Mouse (Mus musculus): ENCODE results near the gene Sike1.
A peak's percentile ranks its signal among the peaks of the same experiment; 100 is the strongest.

Gene Sike1

DNA sequence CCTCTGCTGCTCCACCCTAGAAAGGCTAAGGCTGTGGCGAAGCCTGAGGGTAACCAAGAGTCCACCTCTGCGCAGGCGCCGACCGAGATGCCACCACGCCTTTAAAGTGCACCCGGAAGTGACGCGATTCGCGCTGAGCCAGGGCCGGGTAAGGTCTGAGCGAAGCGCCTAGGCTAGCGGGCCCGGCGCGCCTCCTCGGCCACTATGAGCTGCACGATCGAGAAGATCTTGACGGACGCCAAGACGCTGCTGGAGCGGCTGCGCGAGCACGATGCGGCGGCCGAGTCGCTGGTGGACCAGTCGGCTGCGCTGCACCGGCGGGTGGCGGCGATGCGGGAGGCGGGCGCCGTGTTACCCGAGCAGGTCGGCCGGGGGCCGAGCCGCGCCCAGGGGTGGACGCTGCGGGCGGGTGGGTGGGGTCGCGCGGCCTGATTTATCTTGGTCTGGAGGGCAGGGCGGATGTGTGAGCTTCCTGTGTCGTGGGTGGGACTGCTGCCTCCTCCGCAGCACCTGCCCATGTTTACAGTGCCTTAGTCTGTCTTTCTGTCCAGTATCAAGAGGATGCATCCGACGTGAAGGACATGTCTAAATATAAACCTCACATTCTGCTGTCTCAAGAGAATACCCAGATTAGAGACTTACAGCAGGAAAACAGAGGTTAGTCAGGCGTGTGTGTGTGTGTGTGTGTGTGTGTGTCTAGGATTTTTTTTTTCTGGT is at the start of gene Sike1:
TSS of gene Sike1 (plus strand) at position 104 of the 717 bp plus-strand sequence.
- DNase-seq = peak; percentile 92

DNA sequence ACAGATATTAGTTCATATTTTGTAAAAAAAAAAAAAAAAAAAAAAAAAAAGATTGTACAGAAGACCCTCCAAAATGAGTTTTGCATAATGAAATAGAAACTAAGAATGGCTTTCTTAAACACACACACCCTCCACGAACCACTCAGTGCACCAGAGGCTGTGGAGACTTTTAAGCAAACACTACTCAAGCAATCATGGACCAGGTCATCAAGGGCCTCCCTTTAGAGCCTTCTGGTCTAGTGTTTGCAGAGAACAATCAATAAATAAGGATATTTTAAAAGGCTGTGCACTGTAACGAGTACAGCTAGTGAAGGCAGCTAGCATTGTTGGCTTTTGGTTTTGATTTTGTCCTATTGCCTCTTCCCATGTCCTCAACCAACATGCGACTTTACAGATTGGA is 49.2 kb upstream of the Sike1 start:
- no peak for DNase-seq

DNA sequence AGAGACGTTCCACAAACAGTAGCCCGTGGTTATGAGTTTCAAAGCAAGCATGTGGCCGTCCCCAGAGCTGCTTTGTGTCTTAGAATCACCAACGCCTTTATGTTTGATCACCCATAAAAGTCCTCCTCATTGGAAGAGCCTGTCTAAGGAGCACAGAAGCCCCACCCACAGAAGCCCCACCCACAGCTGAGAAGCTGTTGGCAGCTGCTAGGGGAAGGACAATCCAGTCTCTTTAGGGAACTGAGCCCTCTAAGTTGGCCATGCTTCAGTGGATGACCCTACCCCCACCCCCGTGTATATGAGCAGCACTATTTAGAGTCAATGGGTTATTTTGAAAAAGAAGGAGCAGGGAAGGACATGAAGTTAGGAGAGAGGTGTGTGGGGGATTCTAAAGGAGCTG is 48.6 kb upstream of the Sike1 start:
- DNase-seq = no peak

DNA sequence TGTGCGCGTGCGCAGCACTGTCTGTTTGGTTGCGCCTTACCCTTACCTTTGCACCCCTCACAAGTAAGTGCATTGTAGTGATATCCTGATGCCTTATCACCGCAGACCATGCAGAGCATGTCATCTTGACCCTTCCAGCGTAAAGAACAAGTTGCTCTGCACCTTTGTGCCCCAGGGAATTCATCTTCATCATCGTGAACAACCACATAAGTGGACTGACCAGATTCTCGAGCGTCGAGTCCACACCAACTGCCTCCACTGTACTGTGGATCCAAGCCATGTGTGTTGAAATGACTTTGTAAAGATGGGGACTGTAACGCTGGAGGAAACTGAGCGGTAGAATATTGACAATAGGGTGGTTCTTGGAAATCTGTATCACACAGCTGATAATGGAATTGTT is 41.0 kb upstream of the Sike1 start:
- no peak for DNase-seq

DNA sequence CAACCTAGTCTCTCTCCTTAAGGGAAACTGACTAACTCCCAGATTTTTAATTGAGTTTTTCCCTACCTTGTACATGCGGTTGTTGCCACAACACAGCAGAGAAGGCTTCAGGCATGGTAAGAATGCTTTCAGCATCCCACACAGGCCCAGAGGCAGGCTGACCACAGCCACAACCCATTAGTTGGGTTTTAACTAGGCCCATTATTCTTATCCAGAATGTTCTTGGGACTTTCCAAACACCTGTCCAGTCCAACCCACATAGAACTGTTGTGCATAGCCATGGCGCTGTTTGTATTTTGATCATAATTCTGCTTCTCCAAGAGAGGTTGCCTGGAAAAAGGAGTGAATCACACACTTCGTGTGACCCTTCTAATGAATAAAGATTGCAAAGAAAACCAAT is 40.4 kb upstream of the Sike1 start:
- DNase-seq = no peak

DNA sequence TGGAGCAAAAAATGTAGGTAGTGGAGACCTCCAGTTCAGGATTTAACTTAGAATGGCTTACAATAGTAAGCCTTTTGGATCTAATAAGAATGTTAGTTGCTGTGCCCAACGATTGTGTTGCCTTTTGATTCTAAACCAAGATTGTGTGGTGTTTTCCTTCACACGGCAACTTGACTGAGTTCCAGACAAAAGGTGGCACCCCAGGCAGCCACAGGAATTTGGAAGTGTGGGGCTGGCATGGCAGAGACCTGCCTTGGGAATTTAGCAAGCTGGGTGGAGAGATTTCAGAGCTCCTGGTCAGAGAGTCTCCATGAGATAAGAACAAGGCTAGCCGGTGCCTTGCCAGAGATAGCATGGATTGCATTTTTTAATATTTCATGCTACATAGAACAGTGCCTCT is 39.9 kb upstream of the Sike1 start:
- DNase-seq = no peak

DNA sequence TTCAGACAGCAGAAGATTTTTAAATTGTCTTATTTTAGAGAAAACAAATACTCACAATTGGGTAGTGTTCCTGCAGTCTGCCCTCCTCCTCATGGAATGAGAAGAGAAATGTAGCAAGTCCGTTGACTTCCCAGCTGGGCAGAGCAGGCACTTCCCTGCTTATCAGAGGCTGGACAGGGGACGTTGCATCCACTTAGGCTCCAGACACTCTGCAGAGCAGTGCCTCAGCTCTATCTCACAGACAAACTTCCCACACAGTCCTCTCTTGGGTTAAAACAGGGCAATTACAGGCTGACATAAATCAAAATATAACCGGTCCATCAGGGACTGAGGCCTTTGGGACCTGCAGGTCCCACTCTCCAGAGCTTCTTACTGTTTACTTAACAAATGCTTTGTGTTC is 31.5 kb upstream of the Sike1 start, which contains the start of gene Nr1h5:
TSS of gene Nr1h5 (minus strand) at position 101 of the 400 bp plus-strand sequence.
- DNase-seq = no peak

DNA sequence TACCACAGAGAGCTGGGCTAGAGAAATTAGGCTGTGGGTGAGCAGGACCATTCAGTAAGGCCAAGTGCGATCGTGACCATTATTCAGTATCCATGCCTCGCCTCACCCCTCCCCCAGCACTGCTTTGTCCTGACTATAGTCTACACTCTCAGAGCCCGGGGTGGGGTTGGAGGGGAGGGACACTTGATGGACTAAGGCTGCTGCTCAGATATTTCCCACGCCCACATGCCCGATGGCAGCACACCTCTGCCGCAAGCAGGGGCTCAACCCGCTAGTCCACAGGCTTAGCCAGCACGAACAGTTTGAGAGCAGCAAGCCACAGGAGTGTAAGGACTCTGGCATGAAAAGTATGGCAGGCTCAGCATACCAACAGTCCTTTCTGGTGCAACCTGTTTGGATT is 25.4 kb upstream of the Sike1 start:
- no peak for DNase-seq

DNA sequence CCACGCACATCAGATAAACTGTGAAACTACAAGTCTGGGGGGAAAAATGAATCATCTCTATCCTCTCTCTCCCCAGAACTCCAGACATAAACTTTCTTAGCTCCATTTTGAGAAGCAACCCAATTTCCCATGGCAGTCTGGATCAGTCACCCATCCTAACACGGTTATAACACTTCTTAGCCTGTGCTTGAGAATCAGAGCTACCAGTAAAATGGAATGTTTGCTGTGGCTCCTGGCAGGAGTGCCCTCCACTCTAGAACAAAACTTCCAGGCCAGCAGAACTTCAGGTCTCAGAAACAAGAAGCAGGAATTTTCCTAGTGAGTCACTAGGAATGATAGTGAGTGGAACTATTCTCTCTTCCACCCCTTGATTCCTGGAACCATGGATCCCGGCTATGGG is 25.0 kb upstream of the Sike1 start:
- no peak for DNase-seq

DNA sequence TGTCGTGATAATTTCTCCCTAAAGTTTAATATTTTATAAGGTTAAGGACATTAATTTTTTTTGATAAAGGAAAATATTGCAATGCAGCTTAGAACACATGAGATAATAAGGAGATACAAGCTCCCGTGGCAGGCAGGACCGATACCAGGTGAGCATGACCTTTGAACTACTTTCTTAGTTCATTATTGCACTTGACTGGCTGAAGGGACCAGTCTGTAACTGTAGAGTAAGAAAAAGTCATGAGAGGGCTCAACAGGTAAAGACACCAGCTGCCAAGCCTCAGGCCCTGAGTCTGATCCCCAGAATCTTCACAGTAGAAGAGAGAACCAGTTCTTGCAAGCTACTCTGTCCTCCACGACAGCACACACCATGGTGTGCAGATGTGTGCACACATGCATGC is 18.6 kb upstream of the Sike1 start:
- DNase-seq = no peak

DNA sequence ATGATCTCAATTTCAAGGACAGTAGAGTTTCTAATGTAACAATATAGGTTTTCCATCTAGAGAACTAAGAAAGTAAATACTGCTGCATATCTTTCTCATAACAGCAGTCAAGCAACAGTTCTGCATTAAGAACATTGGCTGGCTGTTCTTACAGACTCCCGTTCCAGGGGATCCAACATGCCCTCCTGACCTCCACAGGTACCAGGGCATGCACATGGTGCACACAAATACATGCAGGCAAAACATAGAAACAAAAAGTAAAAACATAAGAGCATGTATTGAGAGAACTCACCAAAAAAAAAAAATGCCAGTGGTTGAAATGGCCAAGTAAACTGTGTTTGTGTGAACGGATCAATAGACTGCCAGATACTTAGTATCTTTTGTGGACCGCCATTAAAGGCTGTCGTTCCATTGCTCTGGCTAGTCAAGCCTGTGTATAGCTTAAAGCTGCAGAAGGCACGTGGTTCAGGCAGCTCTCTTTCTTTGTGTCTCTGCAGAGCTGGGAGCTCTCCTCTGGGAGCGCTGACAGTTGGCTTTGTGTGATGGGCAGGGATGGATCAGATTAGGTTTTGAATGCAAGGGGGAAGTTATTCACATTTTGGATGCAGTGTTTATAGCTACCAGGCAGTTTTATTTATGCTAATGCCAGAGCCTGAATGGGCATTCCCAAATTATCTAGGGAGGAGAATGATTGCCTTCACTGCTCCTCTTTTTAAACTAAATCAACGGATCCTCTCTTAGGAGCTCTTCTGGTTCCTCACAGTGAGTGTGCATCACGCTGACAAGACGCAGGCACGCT is 15.8 kb upstream of the Sike1 start:
- DNase-seq = no peak

DNA sequence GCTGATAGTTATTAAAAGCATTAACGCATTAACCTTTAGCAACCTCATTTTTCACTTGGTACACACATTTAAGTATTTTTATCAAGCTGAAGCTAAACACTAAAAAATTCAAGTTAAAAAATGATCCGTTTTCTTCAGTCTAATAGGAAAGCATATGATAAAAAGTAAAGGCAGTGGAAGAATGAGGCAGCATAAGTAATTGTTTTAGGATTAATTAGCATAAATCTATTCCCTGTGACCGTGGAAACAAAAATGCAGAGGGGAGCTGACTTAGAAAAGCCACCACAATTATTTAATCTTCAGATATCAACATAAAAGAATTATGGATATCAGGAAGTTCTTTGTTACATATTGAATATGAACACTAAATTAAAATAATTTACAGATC is 15.2 kb upstream of the Sike1 start:
- no peak for DNase-seq

DNA sequence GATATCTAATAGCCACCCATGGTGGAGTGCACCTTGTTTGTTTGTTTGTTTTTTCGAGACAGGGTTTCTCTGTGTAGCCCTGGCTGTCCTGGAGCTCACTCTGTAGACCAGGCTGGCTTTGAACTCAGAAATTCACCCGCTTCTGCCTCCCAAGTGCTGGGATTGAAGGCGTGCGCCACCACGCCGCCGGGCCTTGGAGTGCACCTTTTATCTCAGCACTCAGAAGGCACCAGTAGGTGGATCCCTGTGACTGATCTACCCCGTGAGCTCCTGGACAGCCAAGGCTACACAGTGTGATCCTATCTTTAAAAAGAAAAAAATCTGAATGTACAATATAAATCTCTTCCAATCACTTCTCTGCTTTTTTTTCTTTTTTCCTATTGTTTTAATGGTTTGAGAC is 4.5 kb upstream of the Sike1 start:
- no peak for DNase-seq

DNA sequence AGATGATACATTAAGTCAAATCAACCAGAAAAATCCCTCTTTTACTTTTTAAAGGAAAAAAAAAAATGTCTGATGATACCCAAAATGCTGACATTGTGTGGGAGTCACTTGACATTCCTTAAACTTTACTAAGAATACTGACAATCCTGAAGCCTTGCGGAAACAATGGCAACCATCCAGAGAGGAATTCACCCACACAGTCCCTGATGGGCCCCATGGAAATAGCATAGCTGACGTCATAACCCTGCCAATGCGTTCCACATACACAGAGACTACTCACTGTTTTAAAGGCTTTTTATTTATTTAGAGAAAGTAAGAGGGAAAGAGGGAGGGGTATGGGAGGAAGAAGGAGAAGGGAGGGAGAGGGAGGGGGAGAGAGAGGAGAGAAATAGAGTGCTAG is 2.6 kb upstream of the Sike1 start:
- DNase-seq = no peak

DNA sequence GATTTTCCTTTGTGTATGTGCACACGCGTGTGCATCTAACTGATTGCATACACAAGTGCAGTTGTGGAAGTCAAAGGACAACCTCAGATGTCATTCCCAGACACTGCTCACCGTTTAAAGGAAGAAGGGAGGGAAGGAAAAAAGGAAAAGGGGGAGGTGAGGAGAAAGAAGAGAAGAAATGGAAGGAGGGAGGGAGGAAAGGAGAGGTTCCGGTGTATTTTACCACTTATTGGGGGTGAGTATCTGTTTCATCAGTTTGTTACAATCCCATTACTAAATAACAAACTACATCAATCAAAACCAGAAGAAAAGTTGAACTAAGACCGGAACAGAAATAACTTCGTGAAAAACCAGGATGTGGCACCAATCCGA is 289 bp upstream of the Sike1 start:
- no peak for DNase-seq

DNA sequence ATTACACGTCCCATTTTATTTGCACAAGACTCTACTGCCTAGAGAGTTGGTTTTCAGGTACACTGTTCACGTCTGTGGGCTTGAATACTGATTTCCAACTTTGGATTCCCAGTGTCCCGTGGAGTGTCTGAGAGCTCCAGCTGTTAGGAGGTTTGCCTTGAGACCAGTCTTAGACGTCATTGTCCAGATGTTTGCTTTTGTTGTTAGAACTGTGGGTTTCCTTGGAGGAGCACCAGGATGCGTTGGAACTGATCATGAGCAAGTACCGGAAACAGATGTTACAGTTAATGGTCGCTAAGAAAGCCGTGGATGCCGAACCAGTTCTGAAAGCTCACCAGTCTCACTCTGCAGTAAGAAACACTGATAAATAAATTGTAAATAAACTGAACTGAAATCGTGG is 1.5 kb downstream of the Sike1 start:
- DNase-seq = no peak

DNA sequence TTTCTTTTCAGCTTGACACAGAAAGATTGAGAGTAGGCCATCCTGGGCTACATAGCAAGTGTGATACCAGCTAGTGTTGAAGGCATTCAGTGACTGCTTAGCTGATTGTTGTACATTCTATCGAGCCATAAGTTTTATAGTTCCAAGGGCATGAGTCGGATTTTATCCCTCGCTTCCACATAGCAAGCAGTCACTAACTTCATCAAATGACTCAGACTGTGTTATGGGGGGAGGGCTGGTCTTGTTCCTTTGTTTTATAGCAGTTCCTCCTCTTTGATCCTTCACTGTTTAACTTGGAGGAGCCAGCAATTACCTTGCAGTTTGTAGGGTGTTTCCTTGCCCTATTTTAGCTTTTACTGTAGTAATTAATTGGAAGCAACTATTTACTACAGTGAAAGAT is 2.1 kb downstream of the Sike1 start:
- no peak for DNase-seq

DNA sequence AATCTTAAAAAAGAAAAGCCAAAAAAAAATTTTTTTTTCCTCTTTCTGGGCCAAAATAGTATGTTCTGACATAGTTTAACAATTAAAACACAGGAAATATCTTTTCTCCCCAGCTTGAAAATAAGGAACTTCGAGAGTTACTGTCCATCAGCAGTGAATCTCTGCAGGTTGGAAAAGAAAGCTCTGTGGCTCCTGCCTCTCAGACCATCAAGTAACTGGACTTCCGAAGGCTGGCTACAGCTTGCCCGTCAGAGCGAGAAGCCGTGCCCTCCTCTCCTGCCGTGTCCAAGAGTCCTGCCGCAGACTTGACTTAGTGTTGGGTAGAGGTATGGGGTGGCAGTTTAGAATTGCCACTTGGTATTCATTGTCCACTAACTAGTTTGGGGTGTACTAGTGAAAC is 6.1 kb downstream of the Sike1 start:
- DNase-seq = no peak

DNA sequence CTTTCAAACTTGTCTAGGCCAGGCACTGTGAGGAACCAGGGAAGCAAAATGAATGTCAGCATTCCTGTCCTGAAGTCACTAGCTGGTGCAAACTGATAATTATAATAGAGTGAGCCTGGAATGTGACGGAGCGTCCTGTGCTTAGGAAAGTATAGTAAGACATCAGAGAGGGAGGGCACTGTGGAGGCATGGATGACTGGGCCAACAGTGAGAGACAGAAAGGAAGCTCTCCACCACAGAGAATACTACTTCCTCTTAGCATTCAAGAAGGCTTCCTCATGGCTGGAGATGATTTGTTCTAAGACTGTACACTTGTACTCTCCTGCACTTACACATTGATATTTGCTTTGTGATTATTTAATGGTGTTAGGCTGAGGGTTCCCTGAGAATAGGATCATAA is 21.8 kb downstream of the Sike1 start:
- no peak for DNase-seq

DNA sequence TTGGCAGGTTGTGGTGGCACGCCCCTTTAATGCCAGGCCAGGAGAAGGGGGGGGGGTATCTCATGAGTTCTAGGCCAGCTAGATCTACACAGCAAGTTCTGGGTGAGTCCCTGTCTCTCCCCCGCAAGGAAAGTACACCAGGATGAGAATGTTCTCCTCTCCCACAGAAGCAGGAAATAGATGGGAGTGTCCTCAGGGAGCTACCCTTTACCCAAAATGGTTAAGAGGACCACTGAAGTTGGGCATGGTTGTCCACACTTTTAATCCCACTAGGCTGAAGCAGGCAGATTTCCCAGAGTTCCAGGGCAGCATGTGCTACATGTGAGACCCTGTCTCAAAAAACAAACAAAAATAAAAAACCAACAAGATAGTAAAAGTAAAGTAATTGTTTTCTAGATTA is 24.0 kb downstream of the Sike1 start:
- DNase-seq = peak; percentile 56

DNA sequence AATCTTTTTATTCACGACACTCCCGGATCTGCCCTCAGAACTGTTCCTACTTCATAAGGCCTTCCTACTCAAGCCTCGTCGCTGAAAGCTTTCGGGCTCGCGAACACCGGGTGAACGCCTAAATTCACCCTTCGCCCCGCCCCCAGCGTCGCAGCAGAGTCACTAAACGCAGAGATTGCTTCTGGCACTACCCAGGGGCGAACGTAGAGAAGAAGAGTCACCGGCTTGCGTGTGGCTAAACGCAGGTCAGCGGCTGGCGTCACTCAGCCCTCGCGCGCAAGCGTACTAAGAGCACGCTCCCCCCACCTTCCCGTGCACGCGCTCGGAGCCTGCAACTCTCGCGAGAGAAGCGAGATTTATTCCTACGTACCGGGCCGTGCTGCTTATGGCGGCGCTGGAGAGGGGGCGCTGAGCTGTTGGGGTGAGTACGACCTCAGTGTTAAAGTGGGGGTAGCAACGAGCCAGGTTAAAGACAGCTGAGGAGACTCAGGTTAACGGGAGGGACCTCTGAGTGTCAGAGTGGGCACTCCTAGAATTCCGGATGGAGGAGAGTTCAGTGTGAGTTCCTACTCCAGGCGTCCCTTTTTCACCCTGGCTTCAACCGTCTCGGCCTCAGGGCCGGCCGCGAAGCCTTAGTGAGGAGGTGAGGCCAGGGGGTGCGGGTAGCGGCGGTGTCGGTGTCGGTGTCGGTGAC is 24.9 kb downstream of the Sike1 start, which contains the start of gene Csde1:
TSS of gene Csde1 (plus strand) at position 178 of the 694 bp plus-strand sequence.
- peak; percentile 98 for DNase-seq

DNA sequence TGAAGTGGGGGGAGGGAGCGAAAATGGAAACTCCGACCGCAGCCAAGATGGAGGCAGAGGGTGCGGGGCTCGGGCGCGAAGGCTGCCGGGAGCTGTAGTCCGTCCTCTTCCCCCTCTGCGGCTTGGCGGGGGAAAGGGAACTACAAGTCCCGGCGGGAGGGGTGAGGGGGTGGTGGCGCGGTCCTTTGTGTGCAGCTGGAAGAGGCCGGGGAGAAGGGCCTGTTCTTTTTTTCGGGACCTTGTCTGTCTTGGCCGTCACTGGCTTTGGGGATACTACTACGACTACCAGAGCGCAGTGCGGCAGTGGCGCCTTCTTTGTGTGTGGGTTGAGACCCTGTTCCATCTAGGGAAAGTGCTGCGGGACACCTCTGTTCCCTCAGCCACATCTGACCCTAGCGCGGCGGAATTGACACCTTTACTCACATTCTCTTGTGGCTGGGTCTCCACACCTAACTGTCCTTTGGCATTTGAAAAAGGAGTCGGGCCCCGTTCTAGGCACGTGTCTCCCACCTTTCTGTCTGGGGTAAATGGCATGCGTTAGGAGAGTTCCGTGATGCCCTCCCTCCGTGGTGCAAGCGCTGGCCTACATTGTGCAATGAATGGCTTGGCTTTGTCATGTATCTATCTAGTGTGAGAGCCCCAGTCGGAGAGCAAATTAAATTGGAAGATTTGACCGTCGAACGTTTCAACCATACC is 25.6 kb downstream of the Sike1 start:
- peak; percentile 85 for DNase-seq

DNA sequence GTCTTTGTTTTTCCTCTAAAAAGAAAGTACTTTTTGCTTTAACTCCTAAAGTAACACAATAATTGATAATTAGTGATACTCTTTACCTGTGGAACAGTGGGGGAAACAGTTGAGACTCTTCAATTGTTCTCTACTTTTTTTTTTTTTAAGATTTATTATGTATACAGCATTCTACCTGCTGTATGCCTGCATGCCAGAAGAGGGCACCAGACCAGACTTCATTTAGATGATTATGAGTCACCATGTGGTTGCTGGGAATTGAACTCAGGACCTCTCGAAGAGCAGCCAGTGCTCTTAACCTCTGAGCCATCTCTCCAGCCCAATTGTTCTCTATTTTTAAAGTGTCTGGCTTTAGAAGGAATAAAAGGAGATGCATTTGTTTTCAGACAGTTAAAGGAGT is 30.7 kb downstream of the Sike1 start:
- DNase-seq = no peak

Measured in cerebellum, adult 9-10 months (tissue).